Mouse (Mus musculus) ovary, postnatal 36 days (tissue): ENCODE measurements at regions not wholly inside any gene's neighbourhood (a gene's known extent, or its start where the extent isn't known, plus 50 kb on each side); places are given as distances from the start of the nearest gene placed in this dataset.

Experiments used
- DNase-seq: peaks from one replicate; pipeline ENCODE4 v3.0.0; 2022; ENCODE audit warnings: low spot score, mixed read lengths

DNA sequence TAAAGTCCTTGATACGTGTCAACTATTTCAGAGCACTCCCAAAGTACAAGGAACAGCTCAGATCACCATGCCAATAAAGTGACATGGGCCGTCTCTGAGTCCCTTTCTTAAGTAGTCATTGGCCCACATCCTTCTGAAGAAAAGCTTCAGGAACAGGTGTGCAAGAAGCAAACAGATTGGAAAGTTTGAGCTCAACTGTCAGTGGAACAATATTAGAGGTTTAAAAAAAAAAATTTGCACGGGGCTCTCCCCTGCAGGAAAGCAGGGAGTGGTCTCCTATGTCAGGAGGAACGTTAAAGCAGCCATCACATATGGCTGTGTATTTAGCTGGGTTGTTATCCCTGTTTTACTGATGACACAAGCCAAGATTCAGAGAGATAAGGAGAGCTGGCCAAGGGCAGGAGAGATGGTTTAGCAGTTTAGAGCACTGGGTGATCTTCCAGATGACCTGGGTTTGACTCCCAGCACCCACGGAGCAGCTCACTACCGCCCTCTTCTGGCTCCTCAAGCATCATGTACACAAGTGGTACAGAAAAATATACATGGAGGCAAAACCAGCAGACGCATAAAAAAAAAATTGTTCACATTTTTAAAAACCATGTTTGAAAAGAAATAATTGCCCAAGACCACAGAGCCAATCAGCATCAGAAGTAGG lies 318.3 kb upstream of the Clint1 start:
- no peak for DNase-seq

DNA sequence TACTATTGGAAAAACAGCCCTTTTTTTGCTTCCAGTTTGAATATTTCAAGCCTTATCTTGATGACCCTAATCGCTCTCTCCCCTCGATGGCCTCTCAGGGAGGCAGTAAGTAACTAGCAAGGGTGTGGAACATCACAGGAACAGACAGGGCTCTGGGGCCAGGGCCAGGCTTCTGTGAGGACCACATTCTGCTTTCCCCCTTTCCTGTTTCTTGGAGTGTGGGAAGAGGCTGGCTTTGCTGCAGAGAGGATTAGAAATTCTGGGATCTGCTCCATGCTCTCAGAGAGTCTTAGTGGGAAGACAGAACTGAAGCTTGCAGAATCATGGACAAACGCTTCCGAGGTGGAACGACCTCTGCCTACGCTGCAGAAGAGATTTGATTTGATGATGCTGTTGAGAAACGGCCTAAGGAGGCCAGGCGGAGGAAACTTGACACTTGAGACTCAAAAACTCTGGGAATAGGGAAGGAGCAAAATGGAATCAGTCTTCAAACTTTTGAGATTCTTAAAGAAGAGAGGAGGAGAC lies 316.3 kb upstream of the Clint1 start:
- no peak for DNase-seq

DNA sequence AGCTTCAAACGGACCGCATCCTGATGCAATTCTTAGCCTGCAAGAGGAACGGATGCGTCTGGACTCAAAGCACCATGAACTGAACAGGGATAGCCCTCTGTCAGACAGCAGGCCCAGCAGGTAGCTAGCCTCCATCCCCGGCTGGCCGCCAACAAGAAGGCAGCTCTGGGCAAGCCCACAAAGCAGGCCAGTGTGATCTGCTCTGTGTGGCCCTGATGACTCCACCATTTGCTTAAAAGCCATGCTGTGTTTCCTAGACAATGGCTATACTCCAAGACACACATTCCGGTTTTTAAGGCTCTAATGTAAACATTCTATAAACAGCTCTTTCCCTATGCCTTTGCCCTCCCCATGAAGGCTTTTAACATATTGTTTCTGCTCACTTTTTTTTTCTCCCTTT lies 313.8 kb upstream of the Clint1 start:
- DNase-seq: no peak

DNA sequence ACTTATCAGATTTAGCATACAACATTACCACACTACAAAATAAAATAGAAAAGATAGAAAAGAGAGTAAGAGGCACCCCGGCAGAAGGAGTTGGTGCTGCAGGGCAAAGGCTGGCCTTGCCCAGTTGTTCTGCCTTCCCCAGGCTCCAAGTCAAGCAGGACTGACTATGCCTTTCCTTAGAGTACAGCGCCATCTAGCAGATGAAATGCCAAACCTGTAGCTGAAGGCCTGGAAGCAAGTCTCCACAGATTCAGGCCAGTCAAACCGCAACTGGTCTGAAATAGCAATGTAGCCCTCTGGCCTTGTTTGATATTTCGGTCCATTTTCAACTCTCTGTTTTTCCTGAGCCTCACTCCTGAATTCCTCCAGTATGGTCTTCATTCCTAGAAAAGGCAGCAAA lies 312.4 kb upstream of the Clint1 start:
- peak; percentile 49 for DNase-seq

DNA sequence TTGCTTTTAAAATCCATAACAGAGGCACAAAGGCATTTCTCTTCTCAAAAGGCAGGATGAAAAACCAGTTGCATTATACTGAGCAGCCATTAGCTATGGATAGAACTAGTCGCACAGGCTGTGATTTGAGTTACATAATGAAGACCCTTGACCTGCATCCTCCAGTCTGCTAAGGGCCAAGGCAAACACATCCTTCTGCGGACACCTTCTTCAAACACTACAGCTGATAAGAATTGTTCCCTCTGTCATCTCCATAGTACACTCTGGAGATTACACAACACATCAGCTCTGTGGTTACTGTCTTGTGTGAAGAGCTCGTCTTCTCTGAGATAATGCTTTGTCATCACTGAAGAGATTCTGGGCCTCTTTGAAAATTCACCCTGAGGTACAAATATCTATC lies 307.3 kb upstream of the Clint1 start:
- no peak for DNase-seq

DNA sequence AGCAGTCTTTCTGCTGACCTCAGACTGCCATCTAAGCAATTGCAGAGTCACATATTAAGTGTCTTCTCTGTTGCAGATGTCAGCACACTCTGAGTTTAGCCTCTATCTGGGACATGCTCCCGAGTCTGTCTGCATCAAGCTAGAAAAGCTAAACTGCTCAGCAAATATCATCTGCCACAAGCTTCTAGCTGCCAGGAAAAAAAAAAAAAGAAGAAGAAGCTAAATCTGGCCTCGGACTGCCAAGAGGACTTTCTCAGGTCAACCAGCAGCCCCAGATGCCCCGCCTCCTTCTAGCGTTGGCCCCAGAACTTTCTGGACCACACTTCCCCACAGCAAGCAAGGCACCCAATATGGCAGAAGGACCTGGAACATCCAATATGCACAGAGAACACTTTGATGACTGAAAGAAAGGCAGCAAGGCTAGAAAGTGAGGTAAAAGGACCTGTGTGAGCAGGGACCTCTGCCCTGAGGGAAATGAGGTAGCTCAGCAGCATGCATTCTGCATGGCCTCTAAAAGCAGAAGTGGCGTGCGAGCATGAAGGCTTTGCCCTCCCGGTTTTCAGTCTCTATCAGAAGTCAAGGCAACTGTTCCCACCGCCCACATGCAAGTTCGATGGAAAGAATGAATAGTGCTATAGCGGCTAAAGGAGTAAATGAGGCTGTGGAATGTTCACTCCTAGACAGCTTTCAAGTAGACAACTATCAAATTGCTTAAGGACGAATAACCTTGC lies 305.8 kb upstream of the Clint1 start:
- DNase-seq: no peak

DNA sequence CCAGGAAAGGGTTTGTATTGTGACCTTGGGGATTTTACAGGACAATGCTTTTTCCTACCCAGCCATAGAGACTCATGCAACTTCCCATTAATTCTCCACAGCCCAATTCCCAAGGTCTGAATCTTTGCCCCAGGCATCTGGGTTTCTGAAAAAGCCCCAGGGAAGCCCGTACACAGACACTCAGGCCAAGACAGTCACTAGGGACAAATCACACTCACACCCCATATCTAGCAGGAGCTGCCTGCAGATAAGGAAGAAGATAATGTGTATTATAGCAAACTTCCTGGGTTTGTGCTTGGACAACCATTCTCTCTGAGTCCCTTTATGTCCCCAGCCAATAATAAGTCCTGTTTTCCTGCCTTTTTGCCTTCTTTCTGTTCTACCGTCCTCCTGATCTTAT lies 305.0 kb upstream of the Clint1 start:
- DNase-seq: no peak

DNA sequence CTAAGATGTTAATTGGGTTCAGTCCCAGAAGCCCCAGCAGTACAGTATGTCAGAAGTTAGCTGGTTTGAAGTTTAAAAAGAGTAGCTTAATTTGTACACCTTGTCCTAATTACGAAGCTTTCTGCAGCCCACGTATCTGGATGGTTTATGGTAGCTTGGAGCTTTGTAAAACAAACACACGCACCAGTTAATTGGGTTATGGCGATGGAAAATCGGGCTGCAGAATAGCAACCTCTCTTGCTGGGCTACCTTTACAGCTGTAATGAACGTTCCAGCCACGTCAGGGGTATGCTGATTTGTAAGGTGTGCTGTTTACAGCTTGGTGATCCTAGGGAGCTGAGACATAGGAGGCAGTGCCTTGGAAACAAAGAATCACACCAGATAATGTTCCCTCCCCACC lies 301.5 kb upstream of the Clint1 start:
- DNase-seq: no peak

DNA sequence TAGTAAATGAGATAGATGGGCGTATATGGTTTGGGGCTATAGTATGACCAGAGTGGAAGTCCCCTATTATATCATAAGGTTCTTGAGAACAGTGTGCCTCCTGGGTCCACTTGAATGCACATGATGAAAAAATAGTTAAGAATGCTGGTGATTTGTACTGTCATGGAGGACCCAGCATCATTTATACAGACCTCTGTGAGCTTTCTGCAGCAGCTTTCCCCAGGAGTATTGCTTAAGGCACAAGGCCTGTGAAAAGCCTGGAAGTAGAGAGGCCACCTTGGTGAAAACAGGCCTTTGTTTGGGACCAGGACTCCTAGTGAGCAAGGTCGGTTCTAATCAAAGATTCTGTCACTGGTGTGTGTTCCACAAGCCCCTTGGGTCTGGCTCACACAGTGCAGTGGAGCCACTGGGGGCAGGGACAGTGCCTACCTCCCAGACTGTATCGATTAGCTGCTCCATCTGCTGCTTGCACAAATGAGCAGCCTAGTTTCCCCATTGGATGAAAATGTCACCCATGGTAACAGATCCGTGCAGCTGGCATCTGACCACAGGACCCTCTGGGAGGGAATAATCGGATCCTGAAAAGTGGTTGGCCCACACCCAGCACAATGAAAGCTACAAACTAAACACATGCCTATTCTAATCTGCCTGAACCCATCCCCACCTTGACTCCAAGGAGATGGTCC lies 274.2 kb upstream of the Clint1 start:
- DNase-seq: no peak

DNA sequence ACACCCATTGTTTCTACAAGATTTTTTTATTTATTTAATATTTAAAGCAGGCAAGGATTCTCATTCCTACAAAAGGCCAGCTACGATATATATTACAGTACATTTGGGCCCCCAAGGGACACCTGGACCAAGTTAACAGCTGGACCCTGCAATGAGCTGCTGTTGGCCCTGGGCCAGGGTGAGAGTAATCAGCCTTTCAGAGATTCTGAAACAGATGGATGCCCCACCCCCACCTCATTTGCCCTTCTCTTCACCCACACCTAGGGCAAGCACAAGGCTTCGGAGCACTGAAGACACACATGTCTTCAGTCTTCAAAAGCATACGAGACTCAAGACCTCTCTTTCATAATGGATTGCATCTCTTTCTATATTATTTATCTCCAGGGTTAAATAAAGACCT lies 259.5 kb upstream of the Clint1 start:
- DNase-seq: no peak

DNA sequence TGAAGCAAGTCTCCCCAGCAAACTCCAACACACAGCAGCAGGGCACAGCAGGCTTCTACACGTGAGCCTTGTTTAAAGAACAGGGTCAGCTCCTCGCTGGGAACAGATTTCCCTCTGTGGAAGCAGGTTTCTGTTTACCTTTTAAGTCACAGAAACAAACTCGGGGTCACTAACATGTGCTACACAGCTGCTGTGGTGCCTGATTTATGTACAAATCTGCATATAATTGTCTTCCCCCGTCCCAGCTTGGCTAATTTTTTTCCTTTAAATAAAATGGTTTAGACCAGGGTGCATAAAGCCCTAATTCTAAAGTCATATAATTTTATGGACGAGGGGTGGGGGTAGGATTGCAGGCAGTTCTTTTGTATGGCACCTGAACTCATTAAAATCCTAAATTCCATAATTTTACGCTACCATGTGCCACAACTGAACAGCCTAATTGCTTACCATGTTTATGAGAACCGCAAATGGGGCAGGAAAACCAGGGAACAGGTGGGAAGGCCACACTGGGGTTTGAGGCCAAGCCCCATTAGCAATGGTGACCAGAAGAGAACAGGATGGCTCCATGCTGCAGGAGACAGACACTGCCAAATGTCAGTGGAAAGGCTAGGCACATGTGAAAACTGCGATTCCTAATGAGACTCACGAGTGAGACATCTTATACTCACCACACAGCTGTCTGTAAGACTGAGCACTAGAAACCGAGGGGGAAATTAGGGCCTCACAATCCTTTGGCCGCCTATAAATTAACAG lies 258.8 kb upstream of the Clint1 start:
- no peak for DNase-seq

DNA sequence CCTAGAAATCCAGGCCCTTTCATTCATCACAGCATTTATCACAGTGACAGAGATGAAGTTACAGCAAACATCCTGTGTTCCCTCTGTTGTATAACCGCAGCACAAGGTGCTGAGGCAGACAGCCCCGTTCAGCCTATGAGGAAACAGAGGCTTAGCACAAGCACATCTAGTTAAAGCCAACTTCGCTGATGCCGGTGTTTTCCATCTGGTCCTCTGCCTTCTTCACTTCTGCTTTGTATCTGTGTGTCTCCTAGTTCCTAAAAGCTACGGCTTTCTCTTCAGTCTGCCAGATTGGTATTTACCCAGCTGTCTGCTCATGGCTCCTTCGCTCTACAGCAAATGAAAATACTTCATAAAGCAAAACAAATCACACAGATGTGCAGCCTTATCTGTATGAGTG lies 256.5 kb upstream of the Clint1 start:
- no peak for DNase-seq

DNA sequence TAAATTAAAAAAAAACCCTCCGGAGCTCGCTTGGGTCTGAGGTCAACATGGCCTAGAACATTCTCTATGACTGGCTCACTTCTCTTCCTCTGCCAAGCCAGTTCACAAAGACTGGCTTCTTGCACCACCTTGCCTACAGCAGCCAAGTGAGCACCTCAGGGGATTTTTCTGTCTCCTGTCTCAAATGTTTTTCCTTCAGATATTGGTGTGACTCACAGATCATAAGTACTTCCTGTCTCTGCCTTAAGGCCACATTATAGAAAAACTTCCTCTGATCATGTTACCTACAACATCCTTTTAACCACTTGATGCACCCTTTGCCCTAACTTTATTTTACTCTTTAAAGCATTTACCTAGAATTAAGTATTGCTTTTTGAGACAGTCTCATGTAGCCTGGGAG lies 230.0 kb upstream of the Clint1 start:
- no peak for DNase-seq

DNA sequence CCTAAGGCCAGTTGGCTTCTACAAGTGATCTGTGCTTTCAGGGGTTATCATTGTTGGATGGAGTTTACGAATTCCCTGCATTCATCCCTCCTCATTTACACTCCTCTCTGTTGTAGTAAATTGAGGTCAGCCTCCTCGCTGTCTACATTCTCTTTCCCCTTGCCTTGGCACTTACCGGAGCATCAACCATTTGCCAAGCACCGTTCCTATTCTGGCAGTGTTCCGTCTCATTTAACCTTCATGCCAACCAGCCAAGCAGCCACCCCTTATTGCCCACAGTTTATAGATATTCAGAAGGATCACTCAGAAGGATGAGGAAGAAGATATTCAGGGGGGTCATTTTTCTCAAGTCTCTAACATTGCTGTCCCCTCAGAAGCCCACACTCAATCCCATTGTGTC lies 229.2 kb upstream of the Clint1 start:
- DNase-seq: no peak

DNA sequence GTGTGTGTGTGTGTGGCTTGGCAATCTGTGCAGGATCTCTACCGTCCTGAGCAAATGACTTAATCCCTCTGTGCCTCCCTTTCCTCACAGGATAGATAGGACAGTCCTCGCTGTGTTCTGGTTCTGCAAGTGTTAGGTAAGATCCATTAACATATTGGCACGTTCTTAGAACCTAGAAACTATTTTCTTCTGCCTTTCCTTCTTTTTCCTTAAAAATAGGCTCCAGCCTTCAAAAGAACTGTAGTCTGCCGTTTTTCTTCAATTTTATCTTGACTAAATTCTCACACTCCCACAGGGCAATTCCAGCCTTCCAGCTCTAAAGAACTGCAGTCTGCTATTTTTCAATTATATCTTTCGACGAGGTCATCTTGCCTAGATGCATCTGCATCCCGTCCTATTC lies 227.6 kb upstream of the Clint1 start:
- DNase-seq: no peak

DNA sequence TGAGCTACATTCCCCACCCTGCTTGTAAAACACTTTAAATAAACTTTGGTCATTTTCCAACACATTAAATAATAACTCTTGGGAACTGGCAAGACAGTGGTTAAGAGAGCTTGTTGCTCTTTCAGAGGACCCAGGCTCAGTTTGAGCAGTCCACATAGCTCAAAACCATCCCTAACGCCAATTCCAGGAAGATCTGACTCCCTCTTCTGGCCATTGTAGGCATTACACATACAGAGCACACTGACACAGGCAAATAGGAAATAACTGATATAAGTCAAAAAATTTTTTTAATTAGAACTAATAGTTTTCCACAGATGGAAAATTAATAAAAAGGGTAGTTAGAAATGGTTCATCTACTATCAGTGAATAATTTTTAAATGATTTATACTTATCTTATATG lies 222.6 kb upstream of the Clint1 start:
- DNase-seq: no peak

DNA sequence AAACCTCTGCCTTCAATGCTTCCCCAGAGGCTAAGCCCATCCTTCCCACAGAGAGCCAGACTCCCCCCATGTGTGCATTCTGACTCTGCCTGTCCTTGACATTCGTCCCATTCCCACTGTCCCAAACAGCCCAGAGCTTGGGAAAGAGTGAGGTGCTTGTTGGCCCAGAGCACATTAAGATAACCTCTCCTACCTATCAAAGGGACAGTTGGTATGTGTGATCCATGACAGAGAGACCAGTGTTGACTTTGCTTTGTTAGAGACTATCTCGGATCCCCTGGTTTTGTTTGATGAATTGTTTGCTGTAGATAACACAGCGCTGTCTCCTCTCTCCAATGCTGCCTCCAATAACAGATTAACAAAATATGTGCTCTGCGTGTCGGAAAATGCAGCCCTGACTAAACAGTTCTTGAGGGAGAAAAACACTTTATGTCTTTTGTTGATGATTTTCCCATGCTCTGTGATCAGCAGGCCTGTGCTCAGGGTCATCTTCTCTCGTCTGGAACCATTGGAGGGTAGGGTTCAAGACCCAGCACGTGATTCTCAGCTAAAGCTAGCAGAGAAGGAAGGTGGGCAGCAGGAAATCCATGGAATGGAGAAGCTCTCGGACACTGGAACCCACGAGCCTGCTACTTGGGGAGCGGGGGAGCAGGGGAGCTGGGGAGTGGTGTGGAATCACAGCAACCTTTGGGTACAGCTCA lies 217.2 kb upstream of the Clint1 start:
- peak; percentile 6 for DNase-seq

DNA sequence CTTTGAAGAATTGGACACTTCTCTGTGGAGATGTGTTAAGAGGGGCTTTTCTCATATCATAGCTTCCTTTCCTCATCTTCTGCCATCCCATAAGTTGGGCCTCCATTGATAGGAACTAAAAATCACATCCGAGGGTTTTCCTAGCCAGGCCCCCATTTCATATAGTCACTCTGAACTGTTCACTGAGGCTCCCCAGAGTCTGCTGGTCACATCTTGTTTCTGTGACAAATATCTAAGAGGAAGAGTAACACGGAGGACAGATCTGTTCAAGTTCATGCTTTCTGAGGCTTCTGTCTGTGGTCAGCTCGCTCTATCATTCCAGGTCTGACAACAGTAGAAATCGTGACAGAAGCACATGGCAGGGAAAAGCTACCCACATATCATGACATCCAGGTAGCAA lies 216.0 kb upstream of the Clint1 start:
- no peak for DNase-seq

DNA sequence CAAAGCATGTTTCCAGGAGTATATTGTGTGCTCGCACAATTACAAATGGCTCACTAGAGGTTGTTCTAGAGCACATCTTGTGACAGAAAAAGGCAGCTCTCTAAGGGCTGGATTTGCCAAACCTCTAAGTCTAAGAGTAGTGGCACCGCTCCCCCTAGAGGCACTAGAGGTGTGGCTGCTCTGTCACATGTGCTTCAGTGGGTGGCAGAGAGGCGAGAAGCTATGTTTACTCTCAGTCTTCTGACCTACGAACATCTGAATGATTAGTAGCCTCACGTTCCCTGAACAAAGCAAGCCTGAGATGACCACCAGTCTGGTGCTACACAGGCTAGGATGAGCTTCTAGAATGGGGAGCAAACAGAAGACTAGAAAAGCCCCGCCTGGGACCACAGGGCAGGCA lies 212.6 kb upstream of the Clint1 start:
- DNase-seq: no peak

DNA sequence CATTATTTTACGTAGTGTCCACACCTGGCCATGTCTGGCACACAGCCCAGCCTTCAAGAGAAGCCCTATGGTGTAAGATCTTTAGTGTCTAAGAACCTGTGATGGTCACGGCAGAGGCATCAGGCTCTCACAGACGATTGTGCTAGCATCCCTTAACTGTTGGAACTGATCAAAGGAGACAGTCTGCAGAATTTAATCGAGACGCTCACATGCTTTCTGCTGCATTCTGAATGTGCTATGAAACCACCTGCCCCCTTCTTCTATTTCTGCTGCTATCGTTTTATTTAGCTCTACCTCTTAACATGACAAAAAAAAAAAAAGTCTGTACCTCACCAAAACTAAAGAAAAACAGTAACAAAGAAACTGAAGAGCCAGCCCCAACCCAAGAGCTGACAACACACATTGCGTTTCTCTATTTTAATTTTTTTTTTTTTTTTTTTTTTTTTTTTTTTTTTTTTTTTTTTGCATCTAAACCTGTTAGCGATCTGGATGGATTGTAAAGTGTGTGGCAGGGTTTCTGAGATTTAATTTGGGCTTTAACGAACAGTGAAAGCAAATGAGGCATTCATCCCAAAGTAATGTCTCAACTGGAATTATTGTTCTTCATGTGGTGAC lies 209.6 kb upstream of the Clint1 start:
- DNase-seq: no peak

DNA sequence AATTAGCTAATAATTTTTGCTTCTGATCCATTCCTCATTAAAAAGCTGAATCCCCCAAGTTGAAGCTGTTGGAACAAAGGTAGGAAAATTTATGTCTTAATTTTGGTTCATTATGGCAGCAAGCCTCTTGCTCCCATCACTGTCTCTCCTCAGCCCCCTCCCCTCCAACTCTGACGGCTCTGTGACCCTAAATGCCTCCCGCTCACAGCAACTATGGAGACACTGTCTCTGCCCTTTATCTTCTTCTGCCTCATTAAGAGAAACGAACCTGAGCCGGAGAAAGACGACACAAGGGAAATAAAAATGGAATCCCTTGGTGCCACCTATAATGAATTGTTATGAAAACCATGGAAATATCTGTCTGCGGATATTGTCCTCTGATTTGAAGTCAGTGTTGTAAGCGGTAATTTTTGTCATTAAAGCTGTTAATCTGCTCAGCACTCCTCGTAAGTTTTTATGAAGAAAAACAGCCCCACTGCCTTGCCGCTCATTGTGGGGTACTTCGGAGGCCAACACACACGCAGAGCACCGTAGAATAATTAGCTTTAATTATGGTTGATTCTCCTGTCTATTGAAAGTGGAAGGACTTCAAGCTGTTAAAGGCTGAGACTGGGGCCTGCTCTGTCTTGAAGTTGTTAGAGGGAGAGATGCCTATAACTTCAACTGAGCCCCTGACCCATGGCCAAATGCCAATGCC lies 208.1 kb upstream of the Clint1 start:
- no peak for DNase-seq
